Mouse (Mus musculus) megakaryocyte, embryonic 14.5 days (primary cell): ENCODE measurements at regions not wholly inside any gene's neighbourhood (a gene's known extent, or its start where the extent isn't known, plus 50 kb on each side); places are given as distances from the start of the nearest gene placed in this dataset.

Experiments
- FLI1 ChIP-seq: IDR thresholded peaks from 2 replicates; pipeline ENCODE4 v1.6.1; 2012; ENCODE audit warnings: low read length, inconsistent platforms, mixed read lengths
- GATA1 ChIP-seq: IDR thresholded peaks from 3 replicates; pipeline ENCODE4 v1.6.1; 2012; ENCODE audit warnings: mixed read lengths, low read length, inconsistent platforms, borderline replicate concordance

- no peak for TF ChIP-seq GATA1
- TF ChIP-seq FLI1 = no peak
These were observed 151.5 kb upstream of the Atp6ap2 start for GRCm38 (mm10) chrX:12436106-12436505.
